Mouse (Mus musculus): ENCODE results near the gene Ppie. TPM values are rescaled to one million over a fixed set of nuclear protein-coding genes. Genes with fewer than 3 reads are reported as not detected.
"Not testable (repeated sequence)": the region's sequence is repeated elsewhere in the genome, so short reads cannot be mapped to it uniquely, and the experiment has no call there.

Gene Ppie
- polyA plus RNA-seq, 1 experiment from 2014 or later = 93.7 TPM

DNA sequence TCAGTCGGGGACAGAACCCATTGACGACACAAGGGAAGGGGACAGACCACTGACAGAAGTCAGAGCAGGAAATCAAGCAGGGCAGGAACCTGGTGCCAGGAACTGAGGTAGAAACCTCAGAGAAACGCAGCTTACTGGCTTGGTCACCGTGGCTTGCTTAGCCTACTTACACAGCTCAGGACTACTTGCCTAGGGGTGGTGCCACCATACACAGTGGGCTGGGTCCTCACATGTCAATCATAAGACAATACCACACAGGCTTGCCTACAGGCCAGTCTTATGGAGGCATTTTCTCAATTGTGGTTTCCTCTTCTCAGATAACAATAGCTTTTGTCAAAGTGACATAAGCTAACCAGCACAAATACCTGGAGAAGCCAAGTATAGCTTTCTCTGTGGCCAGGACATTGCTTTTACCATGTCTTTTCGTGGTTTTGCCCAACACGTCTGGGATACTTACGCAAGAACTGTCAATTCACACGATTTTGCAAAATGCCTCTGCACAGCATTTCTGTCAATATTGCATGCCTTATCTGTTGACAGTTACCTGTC is 27.5 kb downstream of the Ppie start:
- Histone ChIP-seq H3K4me2 (replicated peaks) (no peak overlapping the region), H3K36me3 (no peaks in the 10 kb centered on the region), H3K27me3 (peaks cover 8% of the 10 kb centered on the region), H3K4me3 (replicated peaks) (no peak overlapping the region), H3K9me3 (replicated peaks) (no peaks in the 10 kb centered on the region), H3K9ac (no peak overlapping the region), H3K4me1 (0 out of 2 replicates have a peak, but pooled peaks cover 5% of the 10 kb centered on the region), H3K27ac (replicated peaks) (no peak overlapping the region)
- no peak for ATAC-seq (ENCODE audit: insufficient number of reproducible peaks, low FRiP score, low TSS enrichment, low read depth)
- WGBS = 70% methylated on average over 8 of the region's 8 CpGs

DNA sequence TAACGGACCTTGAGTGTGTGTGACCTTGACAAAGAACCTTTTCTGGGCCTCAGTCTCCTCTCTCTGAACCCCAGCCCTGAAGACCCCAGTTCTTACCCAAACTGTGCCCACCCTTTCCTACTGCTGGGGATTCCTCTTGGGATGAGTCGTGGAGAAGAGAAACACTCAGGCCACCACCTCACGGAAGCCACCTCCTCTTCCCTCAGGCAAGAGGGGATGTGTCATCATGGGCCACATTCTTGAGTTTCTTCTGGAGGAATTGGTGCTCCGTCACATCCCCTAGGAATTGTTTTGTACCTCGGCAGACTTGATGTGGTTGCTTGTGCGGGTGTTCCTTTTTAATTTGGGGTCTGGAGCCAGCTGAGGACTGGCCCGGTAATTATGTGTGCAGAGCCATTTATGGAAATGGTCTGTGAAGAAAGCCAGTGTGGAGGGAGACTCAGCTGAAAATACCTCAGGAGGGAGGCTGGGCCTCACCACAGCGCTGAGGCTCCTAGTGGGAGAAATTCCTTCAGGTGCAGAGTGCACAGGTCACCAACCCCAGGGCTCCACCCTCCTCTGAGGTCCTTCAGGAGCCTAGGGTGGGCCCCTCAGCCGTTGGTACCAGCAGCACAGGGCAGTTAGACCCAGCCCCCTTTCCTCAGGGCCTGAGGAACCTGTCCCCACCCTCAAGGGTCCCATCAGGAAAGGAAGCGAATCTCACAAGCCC is 28.3 kb downstream of the Ppie start:
- not testable (repeated sequence) for H3K9me3 ChIP-seq (replicated peaks); H3K9ac ChIP-seq; H3K4me3 ChIP-seq (replicated peaks); H3K4me2 ChIP-seq (replicated peaks); H3K4me1 ChIP-seq; H3K36me3 ChIP-seq; H3K27ac ChIP-seq (replicated peaks)
- peaks cover 14% of the 10 kb centered on the region for H3K27me3 ChIP-seq
- WGBS = 56% methylated on average over 10 of the region's 10 CpGs
- peak; percentile 32; the same call in 1 of the 2 replicates for ATAC-seq (ENCODE audit: insufficient number of reproducible peaks, low FRiP score, low TSS enrichment, low read depth)

DNA sequence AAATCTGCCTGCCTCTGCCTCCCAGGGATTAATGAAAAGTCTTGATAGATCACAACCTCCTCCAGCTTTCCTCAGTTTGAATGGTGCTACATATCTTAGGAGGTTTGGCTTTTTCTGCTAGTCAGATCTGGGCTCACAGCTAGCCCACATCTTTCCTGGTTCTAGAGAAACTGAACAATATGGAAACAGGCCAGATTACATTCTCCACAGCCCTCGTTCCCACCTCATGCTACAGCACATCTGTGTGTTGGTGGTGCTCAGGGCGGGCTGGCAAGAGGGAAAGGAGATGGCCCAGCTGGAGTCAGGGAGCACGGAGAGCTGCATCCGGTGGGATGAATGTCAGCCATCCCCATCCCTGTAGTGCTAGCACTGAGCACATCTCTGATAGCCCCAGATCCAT is 29.0 kb downstream of the Ppie start:
- WGBS = 84% methylated on average over 4 of the region's 4 CpGs
- peaks cover 17% of the 10 kb centered on the region for H3K27me3 ChIP-seq
- H3K9me3 ChIP-seq (replicated peaks) = no peaks in the 10 kb centered on the region
- H3K4me3 ChIP-seq (replicated peaks) = no peak overlapping the region
- H3K4me1 ChIP-seq = 0 out of 2 replicates have a peak, but pooled peaks cover 5% of the 10 kb centered on the region
- H3K36me3 ChIP-seq = no peaks in the 10 kb centered on the region
- H3K27ac ChIP-seq (replicated peaks) = no peak overlapping the region
- H3K9ac ChIP-seq = no peak overlapping the region
- no peak overlapping the region for H3K4me2 ChIP-seq (replicated peaks)
- ATAC-seq (ENCODE audit: insufficient number of reproducible peaks, low FRiP score, low TSS enrichment, low read depth) = no peak

DNA sequence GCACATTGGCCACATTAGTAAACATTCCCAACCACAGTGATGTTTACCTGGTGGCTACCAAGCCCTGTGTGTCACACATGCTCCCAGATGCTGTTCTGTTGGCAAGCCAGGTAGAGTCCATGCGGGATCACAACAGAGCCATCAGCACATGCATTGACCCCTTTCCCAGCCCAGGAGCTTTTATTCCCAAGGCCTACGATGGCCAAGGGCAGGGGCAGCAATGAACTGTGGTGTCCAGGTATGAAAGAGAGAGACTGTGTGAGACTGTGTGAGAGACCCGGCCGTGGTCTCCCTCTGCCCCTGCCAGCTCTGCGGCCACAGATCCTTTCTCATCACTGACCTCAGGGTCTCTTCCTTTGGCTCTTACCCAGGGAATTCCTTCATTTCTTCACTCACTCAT is 31.7 kb downstream of the Ppie start:
- no peaks in the 10 kb centered on the region for H3K36me3 ChIP-seq
- no peak overlapping the region for H3K27ac ChIP-seq (replicated peaks)
- H3K4me3 ChIP-seq (replicated peaks) = no peak overlapping the region
- 89% methylated on average over 5 of the region's 5 CpGs for WGBS
- H3K4me1 ChIP-seq = peaks cover 18% of the 10 kb centered on the region
- no peak overlapping the region for H3K4me2 ChIP-seq (replicated peaks)
- H3K9ac ChIP-seq = no peak overlapping the region
- H3K27me3 ChIP-seq = peaks cover 43% of the 10 kb centered on the region
- no peak for ATAC-seq (ENCODE audit: insufficient number of reproducible peaks, low FRiP score, low TSS enrichment, low read depth)
- H3K9me3 ChIP-seq (replicated peaks) = no peaks in the 10 kb centered on the region

DNA sequence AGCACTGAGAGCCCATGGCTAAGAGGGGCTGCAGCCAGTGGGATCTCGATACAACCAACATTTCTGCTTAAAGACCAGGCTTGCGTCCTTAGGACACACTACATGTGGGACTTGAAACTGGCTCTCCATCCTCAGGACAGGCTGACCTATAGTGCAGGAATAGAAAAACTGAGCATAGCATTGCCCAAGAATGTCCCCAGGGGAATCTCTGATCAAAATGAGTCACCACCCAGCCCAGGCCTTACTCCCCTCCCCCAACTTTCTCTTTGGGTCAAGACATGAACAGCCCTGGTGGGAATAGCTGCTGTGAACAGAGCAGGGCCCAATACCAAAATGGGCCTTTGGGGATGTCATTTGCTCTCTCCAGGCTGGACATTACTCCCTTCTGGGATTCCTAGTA is 32.9 kb downstream of the Ppie start:
- Histone ChIP-seq H3K4me3 (replicated peaks) (no peak overlapping the region), H3K9ac (no peak overlapping the region), H3K4me1 (peaks cover 18% of the 10 kb centered on the region), H3K9me3 (replicated peaks) (no peaks in the 10 kb centered on the region), H3K36me3 (no peaks in the 10 kb centered on the region), H3K27ac (replicated peaks) (no peak overlapping the region), H3K27me3 (peaks cover 47% of the 10 kb centered on the region), H3K4me2 (replicated peaks) (no peak overlapping the region)
- ATAC-seq (ENCODE audit: insufficient number of reproducible peaks, low FRiP score, low TSS enrichment, low read depth) = no peak
- WGBS = 95% methylated on average over 2 of the region's 2 CpGs

DNA sequence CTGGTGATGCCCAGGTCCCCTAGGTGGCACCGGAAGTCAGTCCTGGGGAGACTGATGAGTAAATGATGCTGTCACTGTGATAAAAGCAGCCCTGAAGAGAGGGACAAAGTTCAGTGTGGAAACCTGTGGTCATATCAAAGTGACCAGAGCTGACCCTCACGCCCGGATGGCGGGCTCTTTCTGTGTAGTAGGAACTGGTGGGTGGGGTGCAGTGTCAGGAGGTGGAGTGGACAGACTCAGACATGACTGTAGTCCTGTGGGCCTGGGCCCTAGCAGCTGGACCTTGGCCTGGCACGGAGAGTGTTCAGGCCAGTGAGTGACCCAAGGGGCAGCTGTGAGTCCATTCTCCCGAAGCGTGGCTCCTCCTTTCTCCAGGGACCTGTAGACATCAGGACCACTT is 33.8 kb downstream of the Ppie start:
- peaks cover 47% of the 10 kb centered on the region for H3K27me3 ChIP-seq
- 89% methylated on average over 7 of the region's 7 CpGs for WGBS
- H3K36me3 ChIP-seq = not testable (repeated sequence)

DNA sequence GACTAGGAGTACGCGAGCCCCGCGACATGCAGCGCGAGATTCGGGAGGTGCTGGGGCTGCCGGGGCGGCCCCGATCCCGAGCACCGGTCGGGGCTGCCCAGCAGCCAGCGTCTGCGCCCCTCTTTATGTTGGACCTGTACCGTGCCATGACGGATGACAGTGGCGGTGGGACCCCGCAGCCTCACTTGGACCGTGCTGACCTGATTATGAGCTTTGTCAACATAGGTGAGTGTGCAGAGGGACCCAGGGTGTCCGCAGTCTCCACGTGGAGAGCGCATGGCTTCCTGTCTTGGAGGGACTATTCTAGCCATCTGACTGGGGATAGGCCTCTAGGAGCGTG is 34.3 kb downstream of the Ppie start:
- H3K4me3 ChIP-seq (replicated peaks) = peak overlapping the region; percentile 31
- H3K9ac ChIP-seq = no peak overlapping the region
- 0 out of 2 replicates have a peak, but pooled peaks have one; percentile 17 for ATAC-seq (ENCODE audit: insufficient number of reproducible peaks, low FRiP score, low TSS enrichment, low read depth)
- no peak overlapping the region for H3K27ac ChIP-seq (replicated peaks)
- peak overlapping the region; percentile 44 for H3K4me2 ChIP-seq (replicated peaks)
- H3K9me3 ChIP-seq (replicated peaks) = no peaks in the 10 kb centered on the region
- H3K36me3 ChIP-seq = no peaks in the 10 kb centered on the region
- H3K4me1 ChIP-seq = peaks cover 18% of the 10 kb centered on the region
- 24% methylated on average over 24 of the region's 24 CpGs for WGBS
- H3K27me3 ChIP-seq = peaks cover 47% of the 10 kb centered on the region

More for the DNA sequence above, 33.8 kb downstream of the Ppie start:
- ATAC-seq (ENCODE audit: insufficient number of reproducible peaks, low FRiP score, low TSS enrichment, low read depth); H3K9me3 ChIP-seq (replicated peaks); H3K27ac ChIP-seq (replicated peaks); H3K9ac ChIP-seq; H3K4me2 ChIP-seq (replicated peaks); H3K4me3 ChIP-seq (replicated peaks): not testable (repeated sequence)
- H3K4me1 ChIP-seq = peaks cover 18% of the 10 kb centered on the region

DNA sequence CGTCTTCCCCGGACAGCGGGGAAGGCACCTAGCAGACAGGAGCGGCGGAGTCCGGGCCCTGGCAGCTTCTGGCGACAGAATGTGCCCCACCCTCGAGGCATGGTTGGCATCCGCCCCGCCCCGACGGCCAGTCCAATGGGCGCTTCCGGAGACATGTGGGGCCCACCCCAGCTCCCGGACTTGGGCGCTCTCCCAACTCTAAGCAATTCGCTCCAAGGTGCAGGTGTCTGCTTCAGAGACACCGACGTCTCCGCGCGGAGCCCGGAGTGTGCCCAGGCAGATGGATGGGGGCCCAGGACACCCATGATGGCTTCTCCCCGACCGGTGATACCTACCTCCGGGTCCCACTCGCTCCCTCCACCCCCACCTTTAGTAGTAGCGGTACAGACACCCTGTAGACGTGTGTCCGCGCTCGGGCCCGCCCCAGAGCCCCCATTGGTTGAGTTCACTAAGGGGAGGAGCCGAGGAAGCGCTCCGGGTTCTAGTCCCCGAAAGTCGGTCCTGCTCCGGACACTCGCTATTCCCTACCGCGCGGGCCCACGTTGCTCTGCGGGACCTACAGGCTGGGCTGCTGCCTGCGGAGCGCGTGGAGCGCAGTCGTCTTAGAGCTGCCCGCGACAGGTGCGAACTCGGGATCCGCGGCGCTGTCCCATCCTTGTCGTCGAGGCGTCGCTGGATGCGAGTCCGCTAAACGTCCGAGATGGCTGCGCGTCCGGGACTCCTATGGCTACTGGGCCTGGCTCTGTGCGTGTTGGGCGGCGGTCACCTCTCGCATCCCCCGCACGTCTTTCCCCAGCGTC is 34.9 kb downstream of the Ppie start, which contains the start of gene Bmp8b:
TSS of gene Bmp8b (plus strand) at position 515 of the 800 bp plus-strand sequence.
- Histone ChIP-seq H3K27me3 (peaks cover 47% of the 10 kb centered on the region), H3K9ac (no peak within 1 kb of the TSS)
- WGBS = 5% methylated on average over 74 of the region's 75 CpGs

DNA sequence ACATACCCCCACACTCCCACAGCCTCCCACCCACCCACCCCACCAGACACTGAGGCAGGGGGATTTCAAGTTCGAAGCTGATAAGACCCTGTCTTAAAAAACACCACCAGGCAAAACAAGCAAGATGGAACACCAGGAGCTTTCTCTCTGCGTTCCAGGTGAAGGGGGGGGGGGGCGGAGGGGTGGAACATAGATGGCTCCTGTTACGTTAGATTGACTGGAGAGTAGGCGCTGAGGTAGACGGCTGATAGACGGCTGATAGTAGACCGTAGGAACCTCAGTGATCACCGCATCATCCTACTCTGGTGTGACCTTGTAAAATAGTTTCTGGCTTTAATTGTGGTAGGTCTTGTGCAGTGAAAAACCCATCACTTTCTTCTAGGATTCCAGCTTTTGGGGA is 45.9 kb downstream of the Ppie start:
- Histone ChIP-seq H3K36me3 (no peaks in the 10 kb centered on the region), H3K9ac (no peak overlapping the region), H3K4me3 (replicated peaks) (no peak overlapping the region), H3K4me1 (0 out of 2 replicates have a peak, but pooled peaks cover 7% of the 10 kb centered on the region), H3K27me3 (no peaks in the 10 kb centered on the region), H3K27ac (replicated peaks) (no peak overlapping the region), H3K4me2 (replicated peaks) (no peak overlapping the region), H3K9me3 (replicated peaks) (no peaks in the 10 kb centered on the region)
- WGBS = 25% methylated on average over 9 of the region's 9 CpGs
- no peak for ATAC-seq (ENCODE audit: insufficient number of reproducible peaks, low FRiP score, low TSS enrichment, low read depth)

More for the DNA sequence above, 34.9 kb downstream of the Ppie start, which contains the start of gene Bmp8b:
- Histone ChIP-seq H3K9me3 (replicated peaks) (no peaks in the 10 kb centered on the region), H3K4me3 (replicated peaks) (peak within 1 kb of the TSS; percentile 31), H3K4me1 (peaks cover 18% of the 10 kb centered on the region), H3K4me2 (replicated peaks) (peak within 1 kb of the TSS; percentile 44), H3K36me3 (no peaks in the 10 kb centered on the region), H3K27ac (replicated peaks) (no peak within 1 kb of the TSS)
- peak; percentile 32 for ATAC-seq (ENCODE audit: insufficient number of reproducible peaks, low FRiP score, low TSS enrichment, low read depth)

DNA sequence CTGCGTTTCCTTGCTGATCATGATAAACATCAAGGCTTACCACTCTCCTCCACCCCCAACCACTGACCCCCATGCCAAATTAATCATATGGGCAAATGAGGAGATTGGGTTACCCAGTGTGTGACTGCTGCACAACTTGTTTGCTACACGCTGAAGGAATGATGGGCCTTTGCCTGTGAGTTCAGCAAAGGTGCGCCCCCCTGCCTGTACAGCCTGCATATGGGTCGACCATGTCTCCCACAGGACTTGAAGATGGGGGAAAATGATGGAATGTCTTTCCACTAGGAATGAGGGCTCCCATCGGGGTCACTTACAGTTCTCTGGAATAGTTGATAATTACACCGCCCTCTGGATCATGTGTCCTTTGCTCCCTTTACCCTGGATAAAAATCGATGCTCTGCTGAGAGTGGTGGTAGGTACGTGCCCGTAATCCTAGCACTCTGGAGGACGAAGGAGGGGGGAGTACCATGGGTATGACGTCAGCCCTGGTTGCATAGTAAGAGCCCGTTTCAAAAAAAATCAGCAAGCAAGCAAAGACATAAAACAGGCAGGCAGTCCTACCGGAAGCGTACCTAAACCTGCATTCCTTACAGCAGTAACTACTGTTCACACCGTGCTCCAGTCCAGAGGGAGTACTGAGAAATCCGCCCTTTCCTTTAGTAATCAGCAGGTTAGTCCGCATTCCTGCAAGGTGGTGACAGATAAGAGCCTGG is 46.5 kb downstream of the Ppie start:
- peak overlapping the region; percentile 11; the same call in 1 of the 2 replicates for H3K4me3 ChIP-seq (replicated peaks)
- no peak overlapping the region for H3K9ac ChIP-seq
- 35% methylated on average over 17 of the region's 17 CpGs for WGBS
- peak overlapping the region; percentile 39; the same call in 1 of the 2 replicates for H3K27ac ChIP-seq (replicated peaks)
- no peaks in the 10 kb centered on the region for H3K36me3 ChIP-seq
- no peaks in the 10 kb centered on the region for H3K9me3 ChIP-seq (replicated peaks)
- ATAC-seq (ENCODE audit: insufficient number of reproducible peaks, low FRiP score, low TSS enrichment, low read depth) = 0 out of 2 replicates have a peak, but pooled peaks have one; percentile 34
- H3K4me2 ChIP-seq (replicated peaks) = 0 out of 2 replicates have a peak overlapping the region, but pooled peaks have one; percentile 24
- 0 out of 2 replicates have a peak, but pooled peaks cover 7% of the 10 kb centered on the region for H3K4me1 ChIP-seq
- H3K27me3 ChIP-seq = no peaks in the 10 kb centered on the region

All from embryonic facial prominence, embryonic 15.5 days (tissue).